Mouse (Mus musculus): ENCODE data around the gene Nubp2. TPM values are rescaled to one million over a fixed set of nuclear protein-coding genes. Genes with fewer than 3 reads are reported as not detected.

Nubp2 gene
- total RNA-seq, 2 experiments from 2014 or later = 31.4 to 34.8 TPM

GRCm38 (mm10) chr17:24895571-24896240, 9.6 kb upstream of the Nubp2 start:
- intact Hi-C loops (cut with DNase I) = no loop called here

GRCm38 (mm10) chr17:24894995-24895547, 8.9 kb upstream of the Nubp2 start, which contains the start of the genes Eme2 and Mrps34:
Gene Eme2 (minus strand): TSS chr17:24895087.
Gene Mrps34 (plus strand): TSS chr17:24895116.
- intact Hi-C loops (cut with DNase I) = no loop called here
- DNase-seq (ENCODE audit: low spot score in 2 of 2) = peak; percentile 89

More at GRCm38 (mm10) chr17:24895571-24896240, 9.6 kb upstream of the Nubp2 start:
- no peak for DNase-seq (ENCODE audit: low spot score in 2 of 2)

- intact Hi-C loops (cut with DNase I) = no loop called here
Measured at GRCm38 (mm10) chr17:24894061-24894994, 8.2 kb upstream of the Nubp2 start.

GRCm38 (mm10) chr17:24893276-24893675, 7.1 kb upstream of the Nubp2 start:
- no peak for DNase-seq (ENCODE audit: low spot score in 2 of 2)
- intact Hi-C loops (cut with DNase I) = no loop called here

More at GRCm38 (mm10) chr17:24894061-24894994, 8.2 kb upstream of the Nubp2 start:
- DNase-seq (ENCODE audit: low spot score in 2 of 2) = no peak

- DNase-seq (ENCODE audit: low spot score in 2 of 2) = no peak
- intact Hi-C loops (cut with DNase I) = no loop called here
Measured at GRCm38 (mm10) chr17:24892785-24893184, 6.6 kb upstream of the Nubp2 start.

DNA sequence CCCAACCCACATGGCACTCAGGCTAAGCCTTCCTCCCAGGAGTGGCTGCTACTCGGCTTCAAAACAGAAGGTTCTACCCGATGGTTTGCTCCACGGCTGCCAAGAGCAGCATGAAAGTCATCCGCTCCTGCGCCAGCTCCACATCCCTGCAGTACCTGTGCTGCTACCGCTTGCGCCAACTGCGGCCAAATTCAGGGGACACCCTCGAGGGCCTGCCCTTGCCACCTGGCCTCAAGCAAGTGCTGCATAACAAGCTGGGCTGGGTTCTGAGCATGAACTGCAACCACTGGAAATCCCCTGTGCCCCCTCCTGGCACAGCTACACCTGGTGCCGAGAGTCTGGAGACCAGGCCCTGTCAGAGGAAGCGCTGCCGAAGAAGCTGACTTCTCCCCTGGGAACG, 5.2 kb upstream of the Nubp2 start:
- intact Hi-C loops (cut with DNase I) = no loop called here
- DNase-seq (ENCODE audit: low spot score in 2 of 2) = no peak

- intact Hi-C loops (cut with DNase I) = no loop called here
- DNase-seq (ENCODE audit: low spot score in 2 of 2) = peak in 1 of 2 experiments; percentile 13
Measured at GRCm38 (mm10) chr17:24890151-24891092, 4.3 kb upstream of the Nubp2 start.

DNA sequence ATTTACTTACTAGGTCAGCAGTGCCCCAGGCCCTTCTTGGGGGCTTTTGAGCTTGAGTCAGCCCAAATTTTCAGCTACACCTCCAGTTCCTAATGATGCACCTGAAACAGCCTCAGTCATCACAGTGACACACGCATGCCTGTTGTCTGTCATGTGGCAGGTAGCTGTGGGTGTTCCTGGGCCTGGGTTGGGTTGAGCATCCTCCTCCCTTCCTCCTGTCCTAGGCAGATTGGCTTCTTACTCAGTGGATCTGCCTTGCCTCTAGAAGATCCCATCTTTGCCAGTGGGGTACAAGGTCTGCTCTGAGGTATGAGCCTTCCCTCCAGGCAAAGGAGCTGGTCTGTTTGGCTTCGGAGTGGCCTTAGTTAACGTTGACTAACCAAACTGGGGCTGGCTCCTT, 2.7 kb upstream of the Nubp2 start:
- no peak for DNase-seq (ENCODE audit: low spot score in 2 of 2)
- intact Hi-C loops (cut with DNase I) = no loop called here

DNA sequence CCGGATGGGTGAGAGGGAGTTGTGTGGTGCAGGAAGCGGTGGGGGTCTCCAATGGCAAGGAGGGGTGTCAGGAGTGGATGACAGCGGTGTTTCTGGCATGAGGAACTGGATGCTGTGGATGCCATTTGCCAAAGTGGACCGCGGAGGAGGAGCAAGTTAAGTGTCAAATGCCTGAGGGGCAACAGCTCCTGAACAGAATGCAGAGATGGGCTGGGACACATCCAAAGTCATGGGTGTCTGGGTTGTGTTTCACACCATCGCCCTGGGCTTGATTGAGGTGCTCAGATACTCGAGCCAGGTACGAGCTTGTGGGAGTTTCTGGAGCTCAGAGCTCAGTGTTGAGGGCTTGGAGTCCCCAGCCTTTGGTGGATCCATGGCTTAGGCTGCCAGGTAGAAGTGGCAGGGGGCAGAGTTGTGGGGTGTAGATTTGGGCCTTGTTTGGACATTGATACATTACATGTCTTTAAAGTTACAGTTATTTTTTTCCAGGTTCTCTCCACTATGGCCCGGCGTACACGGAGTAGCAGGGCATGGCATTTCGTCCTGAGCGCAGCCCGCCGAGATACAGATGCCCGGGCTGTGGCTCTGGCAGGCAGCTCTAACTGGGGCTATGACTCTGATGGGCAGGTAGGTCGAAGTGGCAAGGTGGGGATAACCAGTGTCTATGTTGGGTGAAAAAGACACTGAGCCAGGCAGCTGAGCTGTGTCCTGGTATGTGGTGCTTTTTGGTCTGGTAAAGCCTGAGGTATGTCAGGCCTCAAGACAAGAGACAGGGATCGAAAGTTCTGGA, 1.3 kb upstream of the Nubp2 start:
- no peak for DNase-seq (ENCODE audit: low spot score in 2 of 2)
- intact Hi-C loops (cut with DNase I) = loop anchor here (2.0 kb wide), 1 partner anchor 37 kb away; the partner anchor contains the start of gene Fahd1

DNA sequence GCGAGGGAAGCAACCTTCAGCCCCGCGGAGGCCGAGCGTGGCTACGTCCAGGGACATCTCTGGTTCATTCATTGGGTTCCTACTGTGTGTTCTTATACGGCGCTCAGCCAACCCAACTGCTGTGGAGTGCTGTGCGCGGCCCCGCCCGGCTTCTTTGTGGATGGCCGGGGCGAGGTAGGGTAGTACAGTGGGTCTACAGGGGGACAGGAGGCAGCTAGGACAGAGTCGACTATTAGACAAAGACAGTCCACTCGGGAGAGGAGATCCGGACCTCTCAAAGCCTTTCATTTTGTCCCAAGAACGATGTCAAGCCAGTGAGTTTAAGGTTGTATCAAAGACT, 753 bp upstream of the Nubp2 start:
- intact Hi-C loops (cut with DNase I) = loop anchor here (2.0 kb wide), 1 partner anchor 36 kb away; the partner anchor contains the start of gene Fahd1
- no peak for DNase-seq (ENCODE audit: low spot score in 2 of 2)

DNA sequence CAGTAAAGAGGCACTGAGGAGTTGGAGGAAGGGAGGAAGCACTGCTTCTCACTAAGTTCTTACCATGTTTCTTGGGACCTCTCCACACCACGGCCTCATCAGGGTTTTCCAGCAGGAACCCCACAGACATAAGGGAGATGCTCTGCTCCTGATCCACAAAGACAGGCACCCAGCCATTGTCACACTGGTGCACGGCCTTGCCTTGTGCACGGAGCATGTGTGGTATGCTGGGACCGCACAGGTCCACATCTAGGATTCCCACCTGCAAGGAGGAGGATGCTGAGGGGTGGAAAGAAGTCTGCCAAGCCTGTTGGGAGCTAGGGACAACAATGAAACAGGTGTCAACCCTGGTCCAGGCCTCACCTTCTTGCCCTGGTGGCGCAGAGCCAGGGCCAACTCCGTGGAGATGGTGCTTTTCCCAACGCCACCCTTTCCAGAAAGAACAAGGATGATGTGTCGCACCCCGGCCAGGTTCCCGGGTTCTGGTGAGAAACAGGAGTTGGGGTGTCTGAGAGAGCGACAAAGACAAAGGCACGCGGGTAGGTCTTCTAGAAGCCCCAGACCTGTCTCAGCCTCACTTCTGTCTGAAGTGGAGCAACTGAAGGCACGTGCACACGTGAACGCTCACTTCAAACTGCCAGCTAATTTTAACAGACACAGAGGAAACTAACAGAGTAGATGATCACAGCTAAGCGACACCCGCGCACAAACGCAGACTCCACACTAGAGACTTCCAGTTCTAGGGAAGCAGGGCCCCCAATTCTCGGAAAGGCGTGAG, 604 bp downstream of the Nubp2 start:
- intact Hi-C loops (cut with DNase I) = loop anchor here (2.0 kb wide), 1 partner anchor 35 kb away; the partner anchor contains the start of gene Fahd1
- no peak for DNase-seq (ENCODE audit: low spot score in 2 of 2)

- intact Hi-C loops (cut with DNase I) = loop anchor here (5.0 kb wide), 1 partner anchor 137 kb away; no protein-coding TSS in a partner anchor
- DNase-seq (ENCODE audit: low spot score in 2 of 2) = no peak
Measured at GRCm38 (mm10) chr17:24884391-24884790, 1.8 kb downstream of the Nubp2 start.

DNA sequence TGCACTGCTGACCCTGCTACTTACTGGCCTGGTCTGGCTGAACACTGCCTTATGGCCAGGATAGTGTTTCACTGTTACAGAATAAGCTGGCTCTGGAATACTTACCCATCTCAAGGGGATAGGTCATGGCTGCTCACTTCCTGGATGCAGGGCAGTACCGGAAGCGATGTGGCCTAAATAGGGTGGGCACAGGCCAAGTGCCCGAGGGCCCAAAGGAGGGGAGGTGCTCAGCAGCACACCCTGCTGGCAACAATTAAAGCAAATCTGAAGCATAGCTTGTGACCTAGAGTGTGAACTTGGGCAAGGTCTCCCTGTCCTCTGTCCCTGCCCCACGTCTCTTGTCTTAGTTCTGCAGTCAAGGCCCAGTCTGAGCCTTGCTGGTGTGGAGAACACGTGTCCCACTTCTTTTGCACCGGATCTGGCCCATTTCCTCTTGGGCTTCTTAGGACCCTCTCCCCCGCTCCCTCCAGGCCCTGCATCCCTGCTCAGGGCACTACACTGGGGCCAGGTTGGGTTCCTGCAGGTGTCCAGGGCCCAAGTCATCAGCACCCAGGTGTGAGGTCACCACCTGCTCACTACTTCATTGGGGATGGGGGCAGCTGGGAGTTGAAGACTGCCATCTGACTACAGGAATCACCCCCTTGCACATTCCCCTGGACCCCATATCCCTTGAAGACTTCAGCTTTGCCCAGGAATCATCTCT, 4.3 kb downstream of the Nubp2 start:
- intact Hi-C loops (cut with DNase I) = loop anchor here (5.0 kb wide), 1 partner anchor 135 kb away; no protein-coding TSS in a partner anchor
- DNase-seq (ENCODE audit: low spot score in 2 of 2) = no peak

GRCm38 (mm10) chr17:24878531-24878930, 7.6 kb downstream of the Nubp2 start:
- intact Hi-C loops (cut with DNase I) = no loop called here
- no peak for DNase-seq (ENCODE audit: low spot score in 2 of 2)

DNA sequence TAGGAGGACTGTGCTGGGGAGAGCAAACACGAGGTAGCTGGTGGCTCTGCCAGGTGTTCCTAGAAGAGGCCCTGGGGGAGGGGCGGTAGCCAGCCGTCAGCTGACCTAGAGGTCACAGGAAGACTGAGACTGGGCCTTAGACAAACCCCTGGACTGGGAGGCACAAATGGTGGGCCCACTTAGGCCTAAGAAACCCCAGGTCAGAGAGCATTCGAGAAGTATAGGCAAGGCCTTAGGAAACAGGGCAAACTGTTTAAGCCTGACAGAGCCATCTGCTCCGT, 8.1 kb downstream of the Nubp2 start:
- intact Hi-C loops (cut with DNase I) = no loop called here

GRCm38 (mm10) chr17:24877336-24878116, 8.6 kb downstream of the Nubp2 start:
- intact Hi-C loops (cut with DNase I) = no loop called here
- no peak for DNase-seq (ENCODE audit: low spot score in 2 of 2)

More for the DNA sequence above, 8.1 kb downstream of the Nubp2 start:
- DNase-seq (ENCODE audit: low spot score in 2 of 2) = no peak
